Mouse (Mus musculus): Measurements from ENCODE around the gene Tbc1d5. TPM values are rescaled to one million over a fixed set of nuclear protein-coding genes. Genes with fewer than 3 reads are reported as not detected.

Gene Tbc1d5
- total RNA-seq, 2 experiments from 2014 or later: 26.8 to 26.9 TPM

GRCm38 (mm10) chr17:50872600-50872999, 306.6 kb downstream of the Tbc1d5 start:
- intact Hi-C loops (cut with DNase I): loop anchor here (10.0 kb wide), 1 partner anchor 1592 kb away; no protein-coding TSS in a partner anchor
- no peak for DNase-seq (ENCODE audit: extremely low spot score in 1 of 2, low spot score in 2 of 2)
- no peak overlapping the region for H3K4me3 ChIP-seq
- no peak overlapping the region for H3K27ac ChIP-seq
- TF ChIP-seq CTCF (IDR thresholded peaks at IDR 0.05): no peak

- Histone ChIP-seq H3K27ac (no peak overlapping the region), H3K4me3 (no peak overlapping the region)
- TF ChIP-seq CTCF (IDR thresholded peaks at IDR 0.05): no peak
- intact Hi-C loops (cut with DNase I): no loop called here
- DNase-seq (ENCODE audit: extremely low spot score in 1 of 2, low spot score in 2 of 2): no peak
These were observed 311.9 kb downstream of the Tbc1d5 start for GRCm38 (mm10) chr17:50867297-50867696.

- intact Hi-C loops (cut with DNase I): no loop called here
- no peak overlapping the region for H3K4me3 ChIP-seq
- no peak for DNase-seq (ENCODE audit: extremely low spot score in 1 of 2, low spot score in 2 of 2)
- no peak for TF ChIP-seq CTCF (IDR thresholded peaks at IDR 0.05)
- H3K27ac ChIP-seq: no peak overlapping the region
These were observed 314.4 kb downstream of the Tbc1d5 start for GRCm38 (mm10) chr17:50864781-50865180.

GRCm38 (mm10) chr17:50853220-50853619, 325.9 kb downstream of the Tbc1d5 start:
- intact Hi-C loops (cut with DNase I): no loop called here
- no peak for TF ChIP-seq CTCF (IDR thresholded peaks at IDR 0.05)

GRCm38 (mm10) chr17:50851382-50851781, 327.8 kb downstream of the Tbc1d5 start:
- Histone ChIP-seq H3K4me3 (no peak overlapping the region), H3K27ac (no peak overlapping the region)
- no peak for TF ChIP-seq CTCF (IDR thresholded peaks at IDR 0.05)
- intact Hi-C loops (cut with DNase I): no loop called here
- no peak for DNase-seq (ENCODE audit: extremely low spot score in 1 of 2, low spot score in 2 of 2)

More at GRCm38 (mm10) chr17:50853220-50853619, 325.9 kb downstream of the Tbc1d5 start:
- H3K27ac ChIP-seq: no peak overlapping the region
- no peak overlapping the region for H3K4me3 ChIP-seq
- DNase-seq (ENCODE audit: extremely low spot score in 1 of 2, low spot score in 2 of 2): no peak

- peak; percentile 76 for TF ChIP-seq CTCF (IDR thresholded peaks at IDR 0.05)
- Histone ChIP-seq H3K4me3 (no peak overlapping the region), H3K27ac (no peak overlapping the region)
- DNase-seq (ENCODE audit: extremely low spot score in 1 of 2, low spot score in 2 of 2): no peak
- intact Hi-C loops (cut with DNase I): loop anchor here (2.0 to 10.0 kb wide), 3 partner anchors 159 to 591 kb away; no protein-coding TSS in a partner anchor
These were observed 365.1 kb downstream of the Tbc1d5 start for GRCm38 (mm10) chr17:50814089-50814488.

- DNase-seq (ENCODE audit: extremely low spot score in 1 of 2, low spot score in 2 of 2): no peak
- no peak for TF ChIP-seq CTCF (IDR thresholded peaks at IDR 0.05)
- intact Hi-C loops (cut with DNase I): loop anchor here (10.0 kb wide), 2 partner anchors 471 to 591 kb away; no protein-coding TSS in a partner anchor
These were observed 365.6 kb downstream of the Tbc1d5 start for GRCm38 (mm10) chr17:50813580-50813979.

GRCm38 (mm10) chr17:50805631-50806030, 373.5 kb downstream of the Tbc1d5 start:
- intact Hi-C loops (cut with DNase I): no loop called here
- no peak for DNase-seq (ENCODE audit: extremely low spot score in 1 of 2, low spot score in 2 of 2)
- no peak for TF ChIP-seq CTCF (IDR thresholded peaks at IDR 0.05)
- Histone ChIP-seq H3K4me3 (no peak overlapping the region), H3K27ac (no peak overlapping the region)

More at GRCm38 (mm10) chr17:50813580-50813979, 365.6 kb downstream of the Tbc1d5 start:
- no peak overlapping the region for H3K27ac ChIP-seq
- H3K4me3 ChIP-seq: no peak overlapping the region

- intact Hi-C loops (cut with DNase I): no loop called here
- no peak for DNase-seq (ENCODE audit: extremely low spot score in 1 of 2, low spot score in 2 of 2)
- no peak for TF ChIP-seq CTCF (IDR thresholded peaks at IDR 0.05)
- H3K4me3 ChIP-seq: no peak overlapping the region
- no peak overlapping the region for H3K27ac ChIP-seq
These were observed 375.9 kb downstream of the Tbc1d5 start for GRCm38 (mm10) chr17:50803234-50803633.

- TF ChIP-seq CTCF (IDR thresholded peaks at IDR 0.05): no peak
- Histone ChIP-seq H3K4me3 (no peak overlapping the region), H3K27ac (no peak overlapping the region)
- DNase-seq (ENCODE audit: extremely low spot score in 1 of 2, low spot score in 2 of 2): no peak
- intact Hi-C loops (cut with DNase I): no loop called here
These were observed 376.8 kb downstream of the Tbc1d5 start for GRCm38 (mm10) chr17:50802380-50802779.

- Histone ChIP-seq H3K27ac (no peak overlapping the region), H3K4me3 (no peak overlapping the region)
- peak; percentile 83 for TF ChIP-seq CTCF (IDR thresholded peaks at IDR 0.05)
- peak; percentile 53 to 57 for DNase-seq (ENCODE audit: extremely low spot score in 1 of 2, low spot score in 2 of 2)
- intact Hi-C loops (cut with DNase I): loop anchor here (1.0 to 10.0 kb wide), 3 partner anchors 503 to 861 kb away; no protein-coding TSS in a partner anchor
These were observed 383.6 kb downstream of the Tbc1d5 start for GRCm38 (mm10) chr17:50795445-50796095.

GRCm38 (mm10) chr17:50791671-50792070, 387.5 kb downstream of the Tbc1d5 start:
- intact Hi-C loops (cut with DNase I): loop anchor here (5.0 to 10.0 kb wide), 2 partner anchors 369 to 857 kb away; no protein-coding TSS in a partner anchor
- DNase-seq (ENCODE audit: extremely low spot score in 1 of 2, low spot score in 2 of 2): no peak
- no peak overlapping the region for H3K4me3 ChIP-seq
- TF ChIP-seq CTCF (IDR thresholded peaks at IDR 0.05): no peak
- no peak overlapping the region for H3K27ac ChIP-seq

GRCm38 (mm10) chr17:50788835-50789234, 390.3 kb downstream of the Tbc1d5 start:
- intact Hi-C loops (cut with DNase I): no loop called here
- Histone ChIP-seq H3K27ac (no peak overlapping the region), H3K4me3 (no peak overlapping the region)
- no peak for TF ChIP-seq CTCF (IDR thresholded peaks at IDR 0.05)
- no peak for DNase-seq (ENCODE audit: extremely low spot score in 1 of 2, low spot score in 2 of 2)

All from left cerebral cortex, adult 2 months (tissue).